Mouse (Mus musculus) lung, postnatal 0 days (tissue): ENCODE data around the gene Ccdc85c.

Source experiments
- CTCF ChIP-seq: IDR thresholded peaks from 2 replicates; pipeline ENCODE4 v1.5.1; 2016; ENCODE audit warnings: antibody characterized with exemption, mild to moderate bottlenecking
- EP300 ChIP-seq: IDR thresholded peaks from 2 replicates; pipeline ENCODE4 v1.6.1; 2016; ENCODE audit warnings: antibody characterized with exemption, mild to moderate bottlenecking, control low read depth

DNA sequence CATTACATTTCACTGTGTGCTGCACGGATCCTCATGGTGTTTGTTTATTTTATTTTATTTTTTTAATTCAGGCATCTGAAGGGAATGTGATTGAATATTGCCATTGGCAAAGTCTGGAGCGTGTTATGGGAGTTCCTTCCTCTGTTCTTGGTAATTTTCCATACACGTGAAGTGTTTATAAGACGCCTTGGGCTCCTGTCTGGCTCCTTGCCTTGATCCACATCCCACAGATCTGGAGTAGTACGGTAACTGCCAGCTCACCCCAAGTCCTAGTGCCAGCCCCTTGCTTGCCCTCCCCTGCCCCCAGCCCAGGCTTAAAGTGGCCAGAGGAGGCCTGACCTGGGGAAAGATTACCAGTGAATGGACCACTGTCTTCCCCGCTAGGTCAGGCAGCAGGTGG is 25.8 kb upstream of the Ccdc85c start:
- TF ChIP-seq CTCF (no peak), EP300 (no peak)
